Mouse (Mus musculus) mouse trophoblast stem cell (cell line): Measurements from ENCODE around the gene Tacr1.

Experiments used
- in situ Hi-C, 2 experiments: fragments of 300-500 bp; cut with MseI, MboI; formaldehyde crosslinking; loops; 2 replicates in 1 of 2; 3 replicates in 1 of 2; pipeline ENCODE4 v1.15.1; 2025

Gene Tacr1

GRCm38 (mm10) chr6:82525107-82525867, 123.2 kb downstream of the Tacr1 start:
- in situ Hi-C loops, result no loop called here

- in situ Hi-C loops, result no loop called here
Measured at GRCm38 (mm10) chr6:82528631-82529030, 126.5 kb downstream of the Tacr1 start.

GRCm38 (mm10) chr6:82536641-82537040, 134.5 kb downstream of the Tacr1 start:
- in situ Hi-C loops, result no loop called here

GRCm38 (mm10) chr6:82549270-82549669, 147.1 kb downstream of the Tacr1 start:
- in situ Hi-C loops, result no loop called here

DNA sequence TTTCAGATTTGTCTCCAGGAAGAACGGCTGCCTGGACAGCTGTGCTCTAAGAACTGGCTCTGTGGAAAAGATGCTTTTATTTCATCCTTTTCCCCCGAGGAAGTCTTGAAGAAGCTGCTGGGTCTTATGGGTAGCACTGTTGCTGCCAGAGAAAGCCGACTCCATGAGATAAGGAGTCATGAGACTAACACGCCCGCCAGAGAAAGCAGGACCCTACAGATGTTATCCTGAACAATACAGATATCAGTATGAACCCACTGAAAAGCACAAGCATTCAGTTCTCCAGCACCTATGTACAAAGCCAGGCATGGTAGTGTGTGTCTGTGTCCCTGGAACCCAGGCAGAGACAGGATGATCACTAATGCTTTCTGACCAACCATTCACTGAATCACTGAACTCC, 173.3 kb downstream of the Tacr1 start:
- in situ Hi-C loops, result no loop called here

DNA sequence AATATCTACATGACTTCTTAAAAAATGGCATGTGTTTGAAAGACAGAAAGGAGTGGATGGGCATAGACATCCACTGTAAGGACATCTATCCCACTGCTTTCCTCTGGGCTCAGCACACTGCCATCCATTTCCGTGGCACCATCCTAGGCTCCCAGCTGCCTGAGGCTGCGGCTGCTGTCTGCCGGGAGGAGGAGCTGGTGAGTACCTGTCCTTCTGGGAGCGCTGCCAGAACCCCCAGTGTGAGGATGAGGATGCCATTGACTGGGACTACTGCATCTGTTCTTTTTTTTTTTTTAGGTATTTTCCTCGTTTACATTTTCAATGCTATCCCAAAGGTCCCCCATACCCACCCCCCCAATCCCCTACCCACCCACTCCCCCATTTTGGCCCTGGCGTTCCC, 183.3 kb downstream of the Tacr1 start:
- in situ Hi-C loops, result no loop called here

- in situ Hi-C loops, result no loop called here
Measured at GRCm38 (mm10) chr6:82589387-82589786, 187.3 kb downstream of the Tacr1 start.

GRCm38 (mm10) chr6:82595461-82596090, 193.4 kb downstream of the Tacr1 start:
- in situ Hi-C loops, result no loop called here

- in situ Hi-C loops, result no loop called here
Measured at GRCm38 (mm10) chr6:82603228-82603627, 201.1 kb downstream of the Tacr1 start.

DNA sequence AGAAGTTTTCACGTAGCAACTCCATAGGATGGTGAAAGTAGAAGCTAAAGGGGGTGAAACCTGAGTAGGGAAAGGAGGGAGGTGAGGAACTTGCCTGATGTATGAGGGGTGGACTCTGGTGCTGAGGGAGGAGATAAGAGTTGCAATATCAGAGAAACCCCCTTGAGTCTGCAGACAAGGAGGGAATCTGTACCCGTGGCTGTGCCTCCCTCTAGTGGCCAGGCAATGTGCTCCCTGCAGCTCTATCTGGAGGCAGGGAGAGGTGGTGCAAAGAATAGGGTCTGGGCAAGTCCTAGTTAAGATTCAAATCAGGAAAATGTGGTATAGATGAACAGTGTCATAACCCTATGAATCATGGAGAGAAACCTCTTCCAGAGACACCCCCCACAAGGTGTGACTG, 201.5 kb downstream of the Tacr1 start:
- in situ Hi-C loops, result no loop called here

GRCm38 (mm10) chr6:82604791-82605190, 202.7 kb downstream of the Tacr1 start:
- in situ Hi-C loops, result no loop called here

- in situ Hi-C loops, result no loop called here
Measured at GRCm38 (mm10) chr6:82608756-82609155, 206.6 kb downstream of the Tacr1 start.

GRCm38 (mm10) chr6:82609339-82609926, 207.3 kb downstream of the Tacr1 start:
- in situ Hi-C loops, result no loop called here
